Mouse (Mus musculus) gastrocnemius, postnatal 4 days (tissue): Measurements from ENCODE around the gene H2-Ob. TPM values are rescaled to one million over a fixed set of nuclear protein-coding genes. Genes with fewer than 3 reads are reported as not detected.
"Not testable (repeated sequence)": the region's sequence is repeated elsewhere in the genome, so short reads cannot be mapped to it uniquely, and the experiment has no call there.

Source experiments
- DNase-seq, 2 experiments: peaks; one replicate each; pipeline ENCODE4 v3.0.0; 2021 to 2022; ENCODE audit warnings: low spot score in 2 of 2, mixed read lengths in 2 of 2
- total RNA-seq, 2 experiments: library from RNA; stranded (reverse); gene quantifications; 2 replicates each; pipeline ENCODE4 v1.2.3; 2021

Gene H2-Ob
- total RNA-seq, 2 experiments from 2014 or later = 0.39 TPM; not detected in 1

DNA sequence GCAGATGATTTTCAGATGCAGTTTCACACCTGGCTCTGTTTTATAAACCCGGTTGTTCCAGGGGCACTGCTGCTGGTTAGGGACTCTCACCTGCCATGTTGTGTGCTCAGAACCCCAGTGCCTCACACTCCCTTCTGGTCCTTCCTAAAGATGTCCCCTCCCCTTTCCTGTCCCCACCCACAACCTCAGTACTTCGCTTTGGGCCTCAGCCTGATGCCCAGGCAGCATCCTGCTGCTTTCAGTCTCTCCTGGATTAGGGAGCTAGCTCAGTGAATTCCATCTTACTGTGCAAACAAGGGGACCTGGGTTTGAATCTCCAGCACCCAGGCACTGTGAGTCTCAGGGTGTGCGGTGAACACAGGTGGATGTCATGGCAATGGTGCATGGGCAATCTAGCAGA is 31.2 kb upstream of the H2-Ob start:
- DNase-seq = no peak

DNA sequence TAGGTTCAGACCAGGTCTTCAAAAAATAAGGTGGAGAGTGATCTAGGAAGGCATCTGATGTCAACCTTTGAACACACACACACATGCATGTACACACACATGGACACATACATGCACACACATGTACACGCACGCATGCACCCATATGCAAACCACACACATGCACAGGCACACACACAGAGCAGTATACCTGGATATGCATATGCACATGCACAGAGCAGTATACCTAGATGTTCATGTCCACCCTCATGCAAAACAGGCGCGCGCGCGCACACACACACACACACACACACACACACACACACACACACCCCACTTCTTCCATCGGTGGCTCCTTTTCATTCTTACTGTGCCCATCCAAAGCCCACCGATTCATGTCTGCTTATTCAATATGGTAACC is 30.8 kb upstream of the H2-Ob start:
- no peak for DNase-seq

DNA sequence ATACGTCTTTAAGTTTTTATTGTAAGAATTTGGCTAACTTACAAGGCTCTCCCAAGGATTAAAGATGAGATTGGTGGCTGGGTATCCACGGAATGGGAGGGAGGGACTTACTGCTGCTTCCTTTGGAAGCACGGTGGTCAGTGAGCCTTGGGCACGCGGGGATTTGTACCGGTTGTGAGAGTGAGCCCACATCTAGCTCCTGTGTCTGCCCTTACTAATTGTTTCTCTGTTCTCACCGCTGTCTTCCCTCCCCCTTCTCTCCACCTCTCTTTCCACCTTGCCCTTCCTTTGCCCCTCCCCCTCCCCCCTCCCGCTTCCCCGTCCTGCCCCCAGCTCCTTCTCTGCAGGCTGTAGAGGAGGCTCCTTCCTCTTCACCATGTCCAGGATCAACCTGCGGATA is 30.3 kb upstream of the H2-Ob start:
- DNase-seq = no peak

DNA sequence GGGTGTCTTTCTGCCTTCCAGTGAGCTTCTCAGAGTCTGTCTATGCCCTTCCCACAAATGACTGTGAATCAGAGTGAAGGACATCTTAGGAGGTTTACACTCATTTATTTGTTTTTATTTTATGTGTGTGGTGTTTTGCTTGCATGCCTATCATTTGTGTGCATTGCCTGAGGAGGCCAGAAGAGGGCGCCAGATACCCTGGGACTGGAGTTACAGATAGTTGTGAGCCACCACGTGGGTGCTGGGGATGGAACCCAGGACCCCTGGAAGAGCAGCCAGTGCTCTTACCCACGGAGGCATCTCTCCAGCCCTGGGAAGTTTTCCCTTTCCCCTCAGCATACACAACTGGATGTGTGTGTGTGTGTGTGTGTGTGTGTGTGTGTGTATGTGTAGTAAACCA is 29.0 kb upstream of the H2-Ob start:
- DNase-seq = no peak

DNA sequence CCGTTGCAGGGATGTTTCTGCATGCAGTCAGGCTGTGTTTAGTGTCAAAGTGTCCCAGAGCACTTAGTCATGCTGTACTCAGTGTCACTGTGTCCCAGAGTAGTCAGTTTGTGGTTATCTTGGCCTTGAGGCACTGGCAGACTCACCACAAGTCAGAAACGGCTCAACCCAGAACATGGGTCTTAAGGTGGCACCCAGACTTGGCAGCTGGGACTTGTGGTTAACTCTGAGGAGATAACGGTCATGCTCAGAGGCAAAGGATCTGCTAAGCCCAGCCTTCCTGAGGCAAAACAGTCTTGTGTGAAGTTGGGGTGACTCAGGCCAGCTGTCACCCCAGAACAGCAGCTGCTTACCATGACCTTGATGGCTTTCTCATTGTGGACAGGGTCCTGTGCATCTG is 28.1 kb upstream of the H2-Ob start:
- no peak for DNase-seq

DNA sequence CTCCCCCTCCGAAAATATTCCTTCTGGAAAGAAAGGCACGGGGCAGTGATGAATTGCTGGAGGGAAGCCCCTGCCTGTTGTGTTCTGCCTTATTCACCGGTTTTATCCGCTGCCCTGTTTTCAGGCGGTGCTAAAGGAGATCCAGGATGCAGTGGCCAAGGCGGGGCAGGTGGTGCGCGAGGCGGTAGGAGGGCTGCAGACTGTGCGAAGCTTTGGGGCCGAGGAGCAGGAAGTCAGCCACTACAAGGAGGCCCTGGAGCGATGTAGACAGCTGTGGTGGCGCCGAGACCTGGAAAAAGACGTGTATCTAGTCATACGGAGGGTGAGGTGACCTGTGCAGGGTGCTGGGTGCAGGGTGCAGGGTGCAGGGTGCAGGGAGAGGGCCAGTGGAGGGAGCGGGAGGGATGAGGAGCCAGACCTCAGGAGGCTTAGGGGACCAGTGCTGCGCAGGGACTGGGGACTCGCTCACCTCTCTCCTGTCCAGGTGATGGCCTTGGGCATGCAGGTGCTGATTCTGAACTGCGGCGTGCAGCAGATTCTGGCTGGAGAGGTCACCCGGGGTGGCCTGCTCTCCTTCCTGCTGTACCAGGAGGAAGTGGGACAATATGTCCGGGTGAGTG is 26.8 kb upstream of the H2-Ob start:
- DNase-seq = no peak

DNA sequence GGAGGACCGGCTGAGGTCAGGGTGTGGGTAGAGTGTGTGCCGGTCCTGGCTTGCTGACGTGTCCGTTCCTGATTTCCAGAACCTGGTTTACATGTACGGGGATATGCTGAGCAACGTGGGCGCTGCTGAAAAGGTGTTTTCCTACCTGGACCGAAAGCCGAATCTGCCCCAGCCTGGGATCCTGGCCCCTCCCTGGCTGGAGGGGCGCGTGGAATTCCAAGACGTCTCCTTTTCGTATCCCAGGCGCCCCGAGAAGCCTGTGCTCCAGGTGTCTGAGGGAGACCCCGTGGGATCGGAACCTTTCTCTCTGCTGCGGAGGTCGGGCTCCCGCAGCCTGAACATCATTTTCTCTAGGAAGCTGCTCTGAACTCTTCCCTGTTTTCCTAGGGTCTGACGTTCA is 24.8 kb upstream of the H2-Ob start:
- no peak for DNase-seq

DNA sequence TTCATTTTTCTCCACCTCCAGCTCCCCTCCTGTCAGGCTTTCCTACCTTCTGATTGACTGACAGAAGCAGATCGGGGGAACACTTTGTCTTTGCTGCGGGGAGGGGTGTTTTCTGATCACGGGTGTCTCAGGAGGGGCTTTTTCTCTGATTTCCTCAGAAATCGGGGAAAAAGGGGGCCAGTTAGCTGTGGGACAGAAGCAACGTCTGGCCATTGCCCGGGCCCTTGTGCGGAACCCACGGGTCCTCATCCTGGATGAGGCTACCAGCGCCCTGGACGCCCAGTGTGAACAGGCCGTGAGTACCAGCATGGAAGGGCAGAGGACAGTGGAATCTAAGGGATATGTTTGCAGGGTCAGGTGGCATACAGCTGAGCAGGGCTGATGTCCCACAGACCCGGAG is 23.5 kb upstream of the H2-Ob start:
- DNase-seq = no peak

DNA sequence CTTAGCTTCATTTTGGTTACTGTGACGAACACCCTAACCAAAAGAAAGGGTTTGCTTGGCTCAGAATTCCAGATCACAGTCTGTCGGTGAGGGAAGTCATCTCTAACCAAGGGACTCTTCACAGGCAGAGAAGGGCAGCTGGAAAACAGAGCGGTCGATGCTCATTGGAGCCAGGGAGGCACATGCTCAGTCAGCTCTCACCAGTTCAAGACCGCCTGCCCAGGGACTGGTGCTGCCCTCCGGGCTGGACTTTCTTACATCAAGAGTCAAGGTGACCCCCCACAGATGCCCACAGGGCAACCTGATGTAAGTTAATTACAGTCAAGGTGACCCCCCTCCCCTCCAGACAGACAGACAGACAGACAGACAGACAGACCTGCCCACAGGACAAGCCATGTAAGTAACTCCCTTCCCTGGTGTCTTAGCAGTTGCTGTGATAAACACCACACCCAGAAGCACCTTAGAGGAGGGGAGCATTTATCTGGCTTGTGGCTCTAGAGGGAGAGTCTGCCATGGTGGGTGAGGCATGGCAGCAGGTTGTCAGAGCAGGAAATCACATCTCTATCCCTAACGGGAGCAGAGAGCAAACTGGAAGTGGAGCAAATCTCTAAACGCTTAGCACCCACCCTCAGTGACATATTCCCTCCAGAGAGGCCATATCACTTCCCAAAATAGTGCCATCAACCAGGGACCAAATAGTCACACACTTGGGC is 21.3 kb upstream of the H2-Ob start:
- no peak for DNase-seq

DNA sequence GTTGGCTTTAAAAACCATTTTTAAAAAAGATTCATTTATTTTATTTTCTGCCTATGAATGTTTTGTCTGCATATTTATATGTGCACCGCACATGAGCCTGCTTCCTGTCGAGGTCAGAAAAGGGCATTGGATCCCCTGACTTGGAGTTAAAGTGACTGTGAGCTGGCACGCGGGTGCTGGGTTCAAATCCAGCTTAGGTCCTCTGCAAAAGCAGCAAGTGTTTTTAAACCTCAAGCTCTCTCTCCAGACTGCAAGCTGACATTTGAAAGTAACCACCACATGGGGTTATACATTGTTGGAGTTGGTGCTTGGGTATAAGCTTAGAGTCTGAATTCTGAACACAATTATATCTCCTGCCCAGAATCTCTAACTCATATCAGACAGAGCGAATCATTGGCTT is 20.7 kb upstream of the H2-Ob start:
- DNase-seq = no peak

DNA sequence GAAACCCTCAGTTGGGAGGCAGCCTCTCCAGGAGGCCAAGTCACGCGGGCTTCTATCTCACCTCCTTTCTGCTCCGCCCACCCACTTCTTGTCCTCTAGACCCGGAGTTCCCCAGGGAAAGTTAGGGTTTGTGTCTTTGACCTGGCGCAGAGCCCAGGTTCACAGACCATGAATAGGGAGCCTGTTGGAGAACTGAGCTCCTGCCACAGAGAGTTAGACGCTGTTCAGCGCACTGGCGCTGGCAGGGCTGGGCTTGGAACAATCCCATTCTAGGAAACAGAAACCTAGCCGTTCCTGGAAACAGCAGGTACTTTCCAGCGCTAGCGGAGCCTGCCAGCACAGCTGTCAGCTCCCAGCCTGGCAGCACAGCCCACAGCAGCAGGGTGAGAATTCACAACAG is 20.0 kb upstream of the H2-Ob start:
- DNase-seq = peak in 1 of 2 experiments; percentile 53

DNA sequence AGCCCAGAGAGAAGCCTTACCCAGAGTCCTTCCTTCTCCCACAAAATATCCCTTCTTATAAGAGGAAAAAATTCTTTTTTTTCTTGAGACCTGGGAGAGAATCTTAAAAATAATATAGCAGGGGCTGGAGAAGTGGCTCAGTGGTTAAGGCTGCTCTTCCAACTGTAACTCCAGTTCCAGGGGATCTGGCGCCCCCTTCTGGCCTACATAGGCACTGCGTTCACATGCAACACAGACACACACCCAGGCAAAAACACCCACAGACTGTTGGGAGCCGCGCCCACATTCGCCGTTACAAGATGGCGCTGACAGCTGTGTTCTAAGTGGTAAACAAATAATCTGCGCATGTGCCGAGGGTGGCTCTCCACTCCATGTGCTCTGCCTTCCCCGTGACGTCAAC is 19.6 kb upstream of the H2-Ob start:
- peak in 1 of 2 experiments; percentile 64 for DNase-seq

DNA sequence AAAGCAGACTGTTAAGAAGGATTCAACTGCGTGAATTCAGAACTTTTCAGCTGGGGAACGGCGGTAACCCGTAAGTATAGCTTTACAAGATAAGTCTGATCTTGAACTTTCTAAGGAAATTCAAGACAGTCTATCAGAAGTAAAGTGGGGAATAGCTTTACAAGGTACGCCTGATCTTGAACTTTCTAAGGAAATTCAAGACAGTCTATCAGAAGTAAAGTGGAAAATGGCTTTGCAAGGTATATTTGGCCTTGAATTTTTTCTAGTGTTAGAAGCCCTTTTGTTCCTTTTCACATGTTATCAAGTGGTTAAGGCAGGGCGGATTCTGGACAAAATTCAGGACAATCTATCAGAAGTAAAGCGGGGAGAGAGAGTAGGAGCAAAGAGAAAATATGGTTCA is 18.9 kb upstream of the H2-Ob start:
- not testable (repeated sequence) for DNase-seq

DNA sequence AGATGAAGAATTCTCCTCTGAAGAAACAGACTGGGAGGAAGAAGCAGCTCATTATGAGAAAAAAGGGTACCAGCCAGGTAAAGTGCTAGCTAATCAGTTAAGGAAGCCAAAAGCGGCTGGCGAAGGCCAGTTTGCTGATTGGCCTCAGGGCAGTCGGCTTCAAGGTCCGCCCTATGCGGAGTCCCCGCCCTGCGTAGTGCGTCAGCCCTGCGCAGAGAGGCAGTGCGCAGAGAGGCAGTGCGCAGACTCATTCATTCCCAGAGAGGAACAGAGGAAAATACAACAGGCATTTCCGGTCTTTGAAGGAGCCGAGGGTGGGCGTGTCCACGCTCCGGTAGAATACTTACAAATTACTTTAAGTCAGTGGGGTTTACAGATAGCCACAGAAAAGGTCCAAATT is 18.3 kb upstream of the H2-Ob start:
- DNase-seq = not testable (repeated sequence)

DNA sequence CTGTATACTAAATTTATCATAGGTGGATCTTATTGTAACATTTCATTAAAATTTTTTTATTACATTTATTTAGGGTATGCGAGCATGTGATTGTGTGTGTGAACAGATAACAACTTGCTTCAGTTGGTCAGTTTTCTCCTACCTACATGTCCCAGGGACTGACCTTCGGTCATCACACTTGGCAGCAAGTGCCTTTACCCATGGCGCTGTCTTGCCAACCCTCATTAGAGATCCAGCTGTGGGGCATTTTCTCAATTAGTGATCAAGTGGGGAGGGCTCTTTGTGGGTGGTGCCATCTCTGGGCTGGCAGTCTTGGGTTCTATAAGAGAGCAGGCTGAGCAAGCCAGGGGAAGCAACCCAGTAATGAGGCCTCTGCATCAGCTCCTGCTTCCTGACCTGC is 13.9 kb upstream of the H2-Ob start:
- no peak for DNase-seq

DNA sequence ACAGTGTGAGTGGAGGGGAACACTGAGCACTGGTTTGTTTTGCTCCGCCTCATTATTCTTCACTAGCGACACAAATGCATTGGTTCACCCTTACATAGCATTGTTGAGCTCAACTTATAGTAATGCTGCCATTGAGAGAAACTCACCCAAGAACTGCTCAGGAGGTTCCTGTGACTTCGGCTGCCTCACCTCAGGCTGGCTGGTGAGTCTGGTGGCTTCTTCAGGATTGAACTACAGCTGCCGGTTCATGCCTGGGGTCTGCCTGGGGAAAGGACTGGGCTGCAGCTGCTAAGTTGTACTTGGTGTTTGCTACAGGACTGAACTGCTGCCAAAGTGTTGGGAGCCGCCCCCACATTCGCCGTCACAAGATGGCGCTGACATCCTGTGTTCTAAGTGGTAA is 13.3 kb upstream of the H2-Ob start:
- no peak for DNase-seq

DNA sequence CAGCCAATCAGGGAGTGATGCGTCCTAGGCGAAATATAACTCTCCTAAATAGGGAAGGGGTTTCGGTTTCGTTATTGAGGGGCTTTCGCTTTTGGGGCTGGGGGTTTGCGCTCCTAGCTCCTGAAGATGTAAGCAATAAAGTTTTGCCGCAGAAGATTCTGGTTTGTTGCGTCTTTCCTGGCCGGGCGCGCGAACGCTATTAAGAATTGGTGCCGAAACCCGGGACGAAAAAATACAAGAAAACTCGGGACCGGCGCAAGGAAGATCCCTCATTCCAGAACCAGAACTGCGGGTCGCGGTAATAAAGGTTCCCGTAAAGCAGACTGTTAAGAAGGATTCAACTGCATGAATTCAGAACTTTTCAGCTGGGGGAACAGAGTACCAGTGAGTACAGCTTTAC is 12.8 kb upstream of the H2-Ob start:
- DNase-seq = not testable (repeated sequence)

DNA sequence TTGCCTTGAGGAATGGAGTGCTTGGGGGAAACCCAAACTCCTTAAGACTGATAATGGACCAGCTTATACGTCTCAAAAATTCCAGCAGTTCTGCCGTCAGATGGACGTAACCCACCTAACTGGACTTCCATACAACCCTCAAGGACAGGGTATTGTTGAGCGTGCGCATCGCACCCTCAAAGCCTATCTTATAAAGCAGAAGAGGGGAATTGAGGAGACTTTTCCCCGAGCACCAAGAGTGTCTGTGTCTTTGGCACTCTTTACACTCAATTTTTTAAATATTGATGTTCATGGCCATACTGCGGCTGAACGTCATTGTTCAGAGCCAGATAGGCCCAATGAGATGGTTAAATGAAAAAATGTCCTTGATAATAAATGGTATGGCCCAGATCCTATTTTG is 7.7 kb upstream of the H2-Ob start:
- not testable (repeated sequence) for DNase-seq

DNA sequence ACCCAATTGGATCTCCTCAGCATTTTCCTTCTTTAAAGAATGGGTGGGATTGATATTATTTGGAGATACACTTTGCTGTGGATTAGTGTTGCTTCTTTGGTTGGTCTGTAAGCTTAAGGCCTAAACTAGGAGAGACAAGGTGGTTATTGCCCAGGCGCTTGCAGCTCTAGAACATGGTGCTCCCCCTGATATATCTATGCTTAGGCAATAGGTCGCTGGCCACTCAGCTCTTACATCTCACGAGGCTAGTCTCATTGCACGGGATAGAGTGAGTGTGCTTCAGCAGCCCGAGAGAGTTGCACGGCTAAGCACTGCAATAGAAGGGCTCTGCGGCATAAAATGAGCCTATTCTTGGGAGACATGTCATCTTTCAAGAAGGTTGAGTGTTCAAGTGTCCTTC is 6.7 kb upstream of the H2-Ob start:
- not testable (repeated sequence) for DNase-seq

DNA sequence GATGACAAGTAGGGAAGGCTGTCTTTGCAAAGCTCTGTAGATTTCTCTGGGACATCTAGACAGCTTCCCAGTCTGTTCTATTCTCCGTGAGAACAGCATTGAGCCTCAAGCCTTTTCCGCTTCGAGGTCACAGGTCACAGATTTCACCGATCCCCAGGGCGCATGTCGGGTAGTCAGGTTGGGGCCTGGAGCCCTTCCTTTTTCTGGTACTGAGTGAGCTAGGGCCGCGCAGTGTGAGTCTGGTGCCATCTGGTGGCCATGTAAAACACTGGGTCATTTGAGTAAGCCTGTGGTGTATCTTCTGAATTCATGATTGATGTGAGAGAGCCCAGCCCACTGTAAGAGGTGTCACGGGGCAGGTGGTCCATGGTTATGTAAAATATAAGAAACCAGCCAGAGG is 3.8 kb upstream of the H2-Ob start:
- peak; percentile 34 to 67 for DNase-seq

DNA sequence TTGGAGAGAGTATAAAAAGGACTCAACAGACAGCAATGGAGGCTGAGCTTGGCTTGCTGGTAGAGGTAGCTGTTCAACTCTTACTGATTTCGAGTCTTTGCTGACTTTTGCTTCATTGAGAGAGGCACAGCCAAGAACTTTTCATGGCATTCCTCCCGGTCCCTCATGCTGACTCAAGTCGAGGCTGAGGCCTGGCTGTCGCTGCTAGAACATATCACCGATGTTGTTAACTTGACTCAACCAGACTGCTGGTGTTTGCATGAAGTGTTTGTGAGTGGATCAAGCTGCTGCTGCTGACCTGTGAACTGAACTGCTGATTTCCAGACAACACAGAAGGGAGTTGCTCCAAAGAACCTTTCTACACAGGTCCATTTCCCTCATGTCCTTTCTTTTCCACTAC is 2.0 kb upstream of the H2-Ob start:
- DNase-seq = no peak

DNA sequence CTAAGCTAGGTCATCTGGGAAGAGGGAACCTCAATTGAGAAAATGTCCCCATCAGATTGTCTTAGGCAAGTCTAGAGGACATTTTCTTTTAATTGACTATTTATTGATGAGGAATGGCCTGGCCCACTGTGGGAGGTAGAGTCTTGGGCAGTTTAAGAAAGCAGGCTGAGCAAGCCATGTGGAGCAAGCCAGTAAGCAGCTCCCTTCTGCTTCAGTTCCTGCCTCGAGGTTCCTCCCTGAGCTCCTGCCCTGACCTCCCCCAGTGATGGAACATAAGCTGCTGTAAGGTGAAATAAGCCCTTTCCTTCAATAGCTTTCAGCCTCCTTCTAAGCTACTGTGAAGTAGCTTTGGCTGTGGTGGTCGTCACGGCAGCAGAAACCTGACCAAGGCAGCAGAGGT is 962 bp upstream of the H2-Ob start:
- DNase-seq = no peak

DNA sequence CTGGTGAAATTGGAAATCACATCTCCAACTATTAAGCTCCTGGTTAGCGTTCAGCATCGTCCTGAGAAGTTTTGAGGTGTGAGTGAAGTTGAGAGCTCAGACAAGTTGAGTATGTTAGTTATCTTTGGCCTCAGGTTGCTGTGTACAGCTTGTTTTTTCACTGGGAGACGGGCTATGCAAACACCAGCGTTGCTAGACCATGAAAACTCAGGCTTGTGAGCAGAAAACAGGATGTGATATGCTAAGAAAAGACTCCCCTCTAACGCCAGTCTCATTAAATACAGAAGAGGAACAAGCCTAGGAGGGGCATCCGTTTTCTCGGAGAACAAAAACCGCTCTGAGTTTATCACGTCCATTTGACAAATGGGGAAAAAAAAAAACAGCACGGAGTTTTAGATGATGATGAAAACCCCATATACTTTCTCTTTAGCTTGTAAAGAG is 918 bp downstream of the H2-Ob start:
- DNase-seq = no peak
